Mouse (Mus musculus): ENCODE measurements around the gene Clps. TPM values are rescaled to one million over a fixed set of nuclear protein-coding genes. Genes with fewer than 3 reads are reported as not detected.
A peak's percentile ranks its signal among the peaks of the same experiment; 100 is the strongest.

The Clps gene
- polyA plus RNA-seq, 1 experiment from 2014 or later = not detected

- peaks cover 13% of the 10 kb centered on the region for H3K4me1 ChIP-seq (ENCODE audit: control insufficient read depth, insufficient read depth, low read length)
- no peaks in the 10 kb centered on the region for H3K36me3 ChIP-seq (ENCODE audit: control insufficient read depth, insufficient read depth, low read length)
- no peaks in the 10 kb centered on the region for H3K9me3 ChIP-seq (ENCODE audit: control insufficient read depth, low read length)
- ATAC-seq (ENCODE audit: insufficient number of reproducible peaks, low FRiP score, low TSS enrichment, low read depth) = no peak
- H3K27ac ChIP-seq (replicated peaks; ENCODE audit: low read depth, low read length) = no peak overlapping the region
- no peak overlapping the region for H3K4me3 ChIP-seq (ENCODE audit: low read depth, low read length)
- H3K27me3 ChIP-seq (ENCODE audit: control insufficient read depth, insufficient read depth, low read length) = 0 out of 2 replicates have a peak, but pooled peaks cover 8% of the 10 kb centered on the region
- 61% methylated on average over 7 of the region's 7 CpGs for WGBS
- no peak for DNase-seq (ENCODE audit: low spot score)
- H3K9ac ChIP-seq (ENCODE audit: low read length) = no peak overlapping the region
- no peak overlapping the region for H3K4me2 ChIP-seq (ENCODE audit: low read depth, severe bottlenecking)
These were observed 46.7 kb downstream of the Clps start for GRCm38 (mm10) chr17:28513844-28514243.

- no peak for DNase-seq (ENCODE audit: low spot score)
- H3K4me1 ChIP-seq (ENCODE audit: control insufficient read depth, insufficient read depth, low read length) = peaks cover 13% of the 10 kb centered on the region
- H3K36me3 ChIP-seq (ENCODE audit: control insufficient read depth, insufficient read depth, low read length) = no peaks in the 10 kb centered on the region
- H3K27ac ChIP-seq (replicated peaks; ENCODE audit: low read depth, low read length) = no peak overlapping the region
- H3K27me3 ChIP-seq (ENCODE audit: control insufficient read depth, insufficient read depth, low read length) = 0 out of 2 replicates have a peak, but pooled peaks cover 4% of the 10 kb centered on the region
- H3K9ac ChIP-seq (ENCODE audit: low read length) = no peak overlapping the region
- 78% methylated on average over 1 of the region's 1 CpGs for WGBS
- H3K4me2 ChIP-seq (ENCODE audit: low read depth, severe bottlenecking) = no peak overlapping the region
- no peak for ATAC-seq (ENCODE audit: insufficient number of reproducible peaks, low FRiP score, low TSS enrichment, low read depth)
- H3K9me3 ChIP-seq (ENCODE audit: control insufficient read depth, low read length) = no peaks in the 10 kb centered on the region
- H3K4me3 ChIP-seq (ENCODE audit: low read depth, low read length) = no peak overlapping the region
These were observed 47.2 kb downstream of the Clps start for GRCm38 (mm10) chr17:28513337-28513736.

DNA sequence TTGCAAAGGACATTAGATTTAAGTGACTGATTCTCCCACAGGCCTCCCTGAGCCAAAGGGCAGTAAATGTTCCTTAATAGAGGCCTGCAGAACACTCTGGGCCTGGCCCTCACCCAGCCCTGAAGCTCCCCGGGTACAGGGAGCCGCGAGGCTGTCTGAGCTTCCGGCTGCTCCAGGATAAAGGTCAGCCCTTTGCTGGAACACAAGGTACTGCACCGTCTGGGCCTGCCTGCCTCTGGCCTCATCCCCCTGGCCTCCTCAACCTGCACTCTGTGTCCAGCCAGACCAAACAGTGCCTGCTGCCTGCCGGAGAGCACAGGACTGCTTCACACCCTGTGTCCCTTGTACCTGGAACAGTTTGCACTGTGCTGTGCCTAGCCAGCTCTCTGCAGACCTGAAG, 47.9 kb downstream of the Clps start:
- Histone ChIP-seq H3K27ac (replicated peaks; ENCODE audit: low read depth, low read length) (no peak overlapping the region), H3K4me3 (ENCODE audit: low read depth, low read length) (no peak overlapping the region), H3K4me2 (ENCODE audit: low read depth, severe bottlenecking) (no peak overlapping the region), H3K9me3 (ENCODE audit: control insufficient read depth, low read length) (no peaks in the 10 kb centered on the region), H3K9ac (ENCODE audit: low read length) (0 out of 2 replicates have a peak overlapping the region, but pooled peaks have one; percentile 1), H3K4me1 (ENCODE audit: control insufficient read depth, insufficient read depth, low read length) (peaks cover 13% of the 10 kb centered on the region), H3K36me3 (ENCODE audit: control insufficient read depth, insufficient read depth, low read length) (no peaks in the 10 kb centered on the region), H3K27me3 (ENCODE audit: control insufficient read depth, insufficient read depth, low read length) (no peaks in the 10 kb centered on the region)
- ATAC-seq (ENCODE audit: insufficient number of reproducible peaks, low FRiP score, low TSS enrichment, low read depth) = no peak
- no peak for DNase-seq (ENCODE audit: low spot score)
- 39% methylated on average over 6 of the region's 6 CpGs for WGBS

GRCm38 (mm10) chr17:28511616-28512541, 48.7 kb downstream of the Clps start:
- Histone ChIP-seq H3K9ac (ENCODE audit: low read length) (no peak overlapping the region), H3K4me3 (ENCODE audit: low read depth, low read length) (no peak overlapping the region), H3K4me1 (ENCODE audit: control insufficient read depth, insufficient read depth, low read length) (peaks cover 22% of the 10 kb centered on the region), H3K27me3 (ENCODE audit: control insufficient read depth, insufficient read depth, low read length) (no peaks in the 10 kb centered on the region), H3K4me2 (ENCODE audit: low read depth, severe bottlenecking) (no peak overlapping the region), H3K36me3 (ENCODE audit: control insufficient read depth, insufficient read depth, low read length) (no peaks in the 10 kb centered on the region), H3K9me3 (ENCODE audit: control insufficient read depth, low read length) (no peaks in the 10 kb centered on the region), H3K27ac (replicated peaks; ENCODE audit: low read depth, low read length) (no peak overlapping the region)
- ATAC-seq (ENCODE audit: insufficient number of reproducible peaks, low FRiP score, low TSS enrichment, low read depth) = no peak
- 39% methylated on average over 9 of the region's 9 CpGs for WGBS
- no peak for DNase-seq (ENCODE audit: low spot score)

GRCm38 (mm10) chr17:28510445-28511342, 49.9 kb downstream of the Clps start:
- DNase-seq (ENCODE audit: low spot score) (peak; percentile 46), ATAC-seq (ENCODE audit: insufficient number of reproducible peaks, low FRiP score, low TSS enrichment, low read depth) (no peak)
- no peaks in the 10 kb centered on the region for H3K9me3 ChIP-seq (ENCODE audit: control insufficient read depth, low read length)
- peaks cover 23% of the 10 kb centered on the region for H3K4me1 ChIP-seq (ENCODE audit: control insufficient read depth, insufficient read depth, low read length)
- peak overlapping the region; percentile 5 for H3K9ac ChIP-seq (ENCODE audit: low read length)
- 5% methylated on average over 28 of the region's 28 CpGs for WGBS
- no peaks in the 10 kb centered on the region for H3K36me3 ChIP-seq (ENCODE audit: control insufficient read depth, insufficient read depth, low read length)
- H3K4me3 ChIP-seq (ENCODE audit: low read depth, low read length) = no peak overlapping the region
- H3K4me2 ChIP-seq (ENCODE audit: low read depth, severe bottlenecking) = peak overlapping the region; percentile 47
- no peak overlapping the region for H3K27ac ChIP-seq (replicated peaks; ENCODE audit: low read depth, low read length)
- no peaks in the 10 kb centered on the region for H3K27me3 ChIP-seq (ENCODE audit: control insufficient read depth, insufficient read depth, low read length)

Small RNA genes lying within 50 kb of the gene (microRNA-seq; reads per million reads assigned to microRNA genes)
- not detected for gene Gm25195
- not detected for gene Mir6969

Other genes starting within 250 kb of the Clps start
- 27.3 and 29.4 TPM in 2 replicates for gene Fance, start 247.2 kb downstream of the Clps start, polyA plus RNA-seq (2014; fragmentation: Nextera tagmentation; extraction: Ambion mirVana)
- gene Rpl10a, start 232.3 kb downstream of the Clps start, polyA plus RNA-seq (2014; fragmentation: Nextera tagmentation; extraction: Ambion mirVana) = 616 TPM in 2 replicates
- gene Tead3, start 209.9 kb downstream of the Clps start, polyA plus RNA-seq (2014; fragmentation: Nextera tagmentation; extraction: Ambion mirVana) = 10.0 and 10.6 TPM in 2 replicates
- gene Tulp1, start 195.5 kb downstream of the Clps start, polyA plus RNA-seq (2014; fragmentation: Nextera tagmentation; extraction: Ambion mirVana) = 3.4 and 4.4 TPM in 2 replicates
- gene Fkbp5, start 43.2 kb downstream of the Clps start, polyA plus RNA-seq (2014; fragmentation: Nextera tagmentation; extraction: Ambion mirVana) = 11.6 and 12.2 TPM in 2 replicates
- gene Armc12, start 30.0 kb downstream of the Clps start, polyA plus RNA-seq (2014; fragmentation: Nextera tagmentation; extraction: Ambion mirVana) = not detected in 2 replicates
- not detected in 2 replicates for gene Clpsl2, start 11.4 kb downstream of the Clps start, polyA plus RNA-seq (2014; fragmentation: Nextera tagmentation; extraction: Ambion mirVana)
- gene Lhfpl5, start 14.9 kb upstream of the Clps start, polyA plus RNA-seq (2014; fragmentation: Nextera tagmentation; extraction: Ambion mirVana) = 0.26 and 0.36 TPM in 2 replicates
- gene Srpk1, start 61.9 kb upstream of the Clps start, polyA plus RNA-seq (2014; fragmentation: Nextera tagmentation; extraction: Ambion mirVana) = 124 and 125 TPM in 2 replicates
- 0.43 and 0.61 TPM in 2 replicates for gene Slc26a8, start 129.5 kb upstream of the Clps start, polyA plus RNA-seq (2014; fragmentation: Nextera tagmentation; extraction: Ambion mirVana)
- gene Mapk14, start 130.6 kb upstream of the Clps start, polyA plus RNA-seq (2014; fragmentation: Nextera tagmentation; extraction: Ambion mirVana) = 51.5 and 53.8 TPM in 2 replicates
- 2.1 and 2.8 TPM in 2 replicates for gene AC170998.1, start 165.3 kb upstream of the Clps start, polyA plus RNA-seq (2014; fragmentation: Nextera tagmentation; extraction: Ambion mirVana)
- gene Mapk13, start 208.5 kb upstream of the Clps start, polyA plus RNA-seq (2014; fragmentation: Nextera tagmentation; extraction: Ambion mirVana) = 4.9 and 5.0 TPM in 2 replicates
- gene Brpf3, start 240.3 kb upstream of the Clps start, polyA plus RNA-seq (2014; fragmentation: Nextera tagmentation; extraction: Ambion mirVana) = 9.6 and 12.4 TPM in 2 replicates